Mouse (Mus musculus) G1E (cell line): ENCODE data around the gene Slc25a10.

Source experiments
- CTCF ChIP-seq: IDR thresholded peaks from 2 replicates; pipeline ENCODE4 v1.5.1; 2012; ENCODE audit warnings: low read depth, low read length, inconsistent platforms, mixed read lengths
- GATA1 ChIP-seq: IDR thresholded peaks from 2 replicates; pipeline ENCODE4 v1.6.1; 2012; ENCODE audit warnings: borderline replicate concordance, low read length, inconsistent platforms, mixed read lengths
- POLR2AphosphoS5 ChIP-seq: IDR thresholded peaks from 2 replicates; pipeline ENCODE4 v1.6.1; 2012; ENCODE audit warnings: low read depth, low read length, inconsistent platforms; ENCODE audit not compliant: insufficient replicate concordance

GRCm38 (mm10) chr11:120465521-120465920, 26.1 kb upstream of the Slc25a10 start:
- TF ChIP-seq CTCF (no peak), POLR2AphosphoS5 (no peak), GATA1 (no peak)
